Mouse (Mus musculus) c-Kit-positive CD71-positive TER-119-negative erythroid progenitor cells, embryonic 14.5 days (primary cell): ENCODE results near the gene Plod3.
"Not testable (repeated sequence)": the region's sequence is repeated elsewhere in the genome, so short reads cannot be mapped to it uniquely, and the experiment has no call there.

Experiments
- DNase-seq: peaks from one replicate; pipeline ENCODE4 v3.0.0-alpha.2; 2013; ENCODE audit warnings: low read depth

Gene Plod3

DNA sequence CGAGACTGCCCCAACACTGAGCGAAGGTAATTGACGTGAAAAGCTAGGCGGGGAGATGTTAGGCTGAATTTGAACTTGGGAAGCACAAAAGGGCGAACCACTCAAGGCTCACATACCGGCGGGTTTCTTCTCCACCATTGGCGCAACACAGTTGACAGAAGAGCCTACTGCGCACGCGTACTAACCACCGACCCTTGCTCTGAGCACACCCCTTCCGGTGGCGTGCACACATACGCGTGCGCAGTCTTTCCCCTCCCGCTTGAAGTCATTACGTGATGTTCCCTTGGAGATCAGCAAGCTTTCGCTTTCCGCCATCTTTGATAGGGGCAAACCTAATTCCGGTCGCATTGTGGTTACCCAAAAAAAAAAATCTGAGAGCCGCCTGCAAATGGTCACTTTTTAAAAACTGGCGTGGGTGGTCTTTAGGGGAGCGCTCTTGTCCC is at the start of gene Plod3:
TSS of gene Plod3 (plus strand) at position 325 of the 443 bp plus-strand sequence.
- DNase-seq = peak; percentile 99

DNA sequence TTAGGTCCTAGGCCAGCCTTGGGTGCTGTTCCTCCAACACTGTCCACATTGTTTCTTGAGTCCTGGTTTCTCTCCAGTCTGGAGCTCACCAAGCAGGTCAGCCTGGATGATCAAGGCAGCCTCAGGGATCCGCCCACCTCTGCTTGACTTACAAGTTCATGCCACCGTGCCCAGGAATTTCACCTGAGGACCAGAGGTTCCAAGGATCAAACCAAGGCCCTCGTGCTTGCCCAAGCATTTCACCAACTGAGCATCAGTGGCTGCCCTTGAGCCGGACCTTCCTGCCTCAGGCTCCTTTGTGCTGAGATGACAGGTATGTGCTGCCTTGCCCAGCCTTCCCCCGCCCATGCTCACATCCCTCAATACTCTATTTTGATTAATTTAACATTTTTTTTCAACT is 49.2 kb upstream of the Plod3 start:
- no peak for DNase-seq

DNA sequence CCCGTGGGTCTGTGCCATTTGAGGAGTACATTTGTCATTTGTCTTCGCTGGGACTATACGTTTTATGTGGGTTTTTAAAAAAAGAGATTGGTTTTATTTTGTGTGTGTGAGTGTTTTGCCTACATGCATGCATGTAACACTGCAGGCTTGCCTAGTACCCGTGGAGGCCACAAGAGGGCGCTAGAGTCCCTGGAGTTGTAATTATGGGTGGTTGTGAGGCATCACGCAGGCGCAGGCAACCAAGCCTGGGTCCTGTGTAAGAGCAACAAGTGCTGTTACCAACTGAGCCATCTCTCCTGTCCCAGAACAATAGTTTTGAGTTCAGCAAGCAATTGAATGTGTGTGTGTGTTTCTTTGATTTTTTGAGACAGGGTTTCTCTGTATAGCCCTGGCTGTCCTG is 47.5 kb upstream of the Plod3 start:
- DNase-seq = no peak

DNA sequence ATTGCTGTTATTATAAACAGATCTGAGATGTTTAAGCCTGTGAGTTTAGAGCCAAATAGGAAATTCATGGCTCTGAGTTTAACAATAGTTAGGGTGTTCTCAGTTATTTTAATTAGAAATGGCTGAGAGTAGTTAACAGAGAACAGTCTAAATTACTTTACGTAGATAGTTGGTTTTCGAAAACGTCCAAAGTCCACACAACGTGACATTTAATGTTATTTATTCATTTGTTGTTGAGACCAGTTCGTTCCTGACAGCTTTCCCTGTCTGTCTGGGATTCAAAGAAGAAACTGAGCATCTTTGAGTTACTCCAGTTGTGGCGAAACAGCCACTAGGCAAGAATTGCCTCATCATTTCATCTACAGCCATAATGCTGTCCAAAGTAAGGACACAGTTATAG is 46.8 kb upstream of the Plod3 start:
- not testable (repeated sequence) for DNase-seq

DNA sequence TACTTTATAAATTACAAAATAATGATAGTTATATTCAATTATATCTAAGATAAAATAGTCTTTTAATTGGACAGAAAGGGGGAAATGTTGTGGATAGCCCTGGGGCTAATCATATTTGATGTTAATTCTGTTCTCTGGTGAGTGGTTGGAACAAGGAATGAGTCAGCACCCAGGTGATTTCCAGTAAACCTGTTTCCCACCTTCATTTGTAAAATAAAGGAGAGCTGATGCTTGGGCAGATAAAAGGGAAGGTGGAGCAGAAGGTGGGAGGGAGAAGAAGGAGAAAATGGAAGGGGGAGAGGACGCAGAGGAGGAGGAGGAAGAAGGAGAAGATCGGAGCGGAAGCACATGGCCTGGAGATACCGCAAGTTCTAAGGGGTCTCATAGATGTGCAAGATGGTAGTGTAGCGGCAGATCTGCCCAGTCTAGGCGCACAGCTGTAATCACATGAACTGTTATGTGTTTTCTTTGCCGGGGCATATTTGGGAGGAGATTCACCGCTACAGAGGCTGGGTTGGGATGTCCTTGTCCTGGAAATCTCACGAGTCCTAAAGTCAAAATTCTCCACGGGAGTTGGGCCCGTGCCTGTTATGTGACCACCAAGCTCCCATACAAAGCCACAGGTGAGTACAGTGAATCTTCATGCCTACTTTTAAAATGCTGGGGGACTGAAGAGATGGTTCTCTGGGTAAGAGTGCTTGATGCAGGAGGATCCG is 45.8 kb upstream of the Plod3 start:
- DNase-seq = no peak

DNA sequence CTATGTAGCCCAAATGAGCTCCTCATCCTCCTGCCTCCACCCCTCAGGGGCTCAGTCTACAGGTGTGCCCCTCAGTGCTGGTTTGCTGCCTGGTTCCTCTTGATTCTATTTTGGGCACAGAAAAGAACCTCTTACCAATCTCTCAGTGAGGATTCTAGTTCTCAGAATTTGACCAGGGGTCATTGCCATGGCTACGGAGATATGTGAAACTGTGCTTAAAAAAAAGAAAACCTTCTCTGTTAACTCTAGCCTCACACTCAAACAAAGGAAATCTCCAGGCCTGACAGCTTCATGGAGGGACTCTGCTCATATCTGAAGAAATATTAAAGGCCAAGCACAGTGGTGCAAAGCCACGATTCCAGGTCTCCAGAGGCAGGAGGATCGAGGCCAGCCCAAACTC is 44.0 kb upstream of the Plod3 start:
- DNase-seq = no peak

DNA sequence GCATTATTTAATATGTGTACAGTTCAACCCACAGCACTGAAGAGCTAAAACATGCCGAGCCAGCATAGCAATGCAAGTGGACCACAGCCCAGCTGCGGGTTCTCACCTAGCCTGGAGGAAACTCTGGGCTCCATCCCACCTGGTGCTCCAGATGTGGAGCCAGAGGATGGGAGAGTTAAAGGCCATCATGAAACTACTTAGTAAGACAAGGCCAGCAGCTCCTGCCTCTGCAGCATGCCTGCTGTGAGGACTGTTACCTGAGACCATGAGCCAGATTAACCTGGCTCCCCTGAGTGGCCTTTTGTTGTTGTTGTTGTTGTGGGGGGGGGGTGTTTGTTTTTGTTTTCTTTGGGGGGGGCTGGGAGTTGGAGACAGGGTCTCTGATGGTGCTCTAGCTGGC is 43.4 kb upstream of the Plod3 start:
- no peak for DNase-seq

DNA sequence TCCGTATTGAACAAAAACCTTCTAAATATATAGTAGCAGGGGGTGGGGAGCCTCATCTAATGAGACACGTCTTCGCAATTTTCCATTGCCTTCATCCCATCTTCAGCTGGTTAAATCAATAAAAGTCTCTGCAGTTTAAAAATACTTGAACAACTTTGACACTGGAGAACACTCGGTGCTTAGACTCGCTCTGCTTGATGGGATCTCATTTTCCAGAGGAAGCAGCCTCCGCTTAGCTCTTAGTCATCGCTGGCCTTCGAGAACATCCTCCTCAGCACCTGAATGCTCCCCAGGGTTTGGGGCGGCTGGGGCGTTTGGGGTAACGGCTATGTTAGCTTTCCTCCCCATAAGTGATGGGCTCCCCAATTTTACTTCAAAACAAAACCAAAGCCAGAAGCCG is 41.7 kb upstream of the Plod3 start:
- DNase-seq = no peak

DNA sequence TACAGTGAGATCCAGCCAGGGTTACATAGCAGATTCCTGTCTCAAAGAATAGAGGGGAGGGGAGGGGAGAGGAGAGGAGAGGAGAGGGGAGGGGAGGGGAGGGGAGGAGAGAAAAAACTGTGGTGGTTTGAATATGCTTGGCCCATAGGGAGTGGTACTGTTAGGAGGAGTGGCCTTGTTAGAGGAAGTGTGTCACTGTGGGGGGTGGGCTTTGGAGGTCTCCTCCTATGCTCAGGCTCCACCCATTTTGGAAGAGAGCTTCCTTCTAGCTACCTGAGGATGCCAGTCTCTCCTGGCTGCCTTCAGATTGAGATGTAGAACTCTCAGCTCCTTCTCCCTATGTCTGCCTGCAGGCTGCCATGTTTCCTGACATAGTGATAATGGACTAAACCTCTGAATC is 38.9 kb upstream of the Plod3 start:
- DNase-seq = no peak

DNA sequence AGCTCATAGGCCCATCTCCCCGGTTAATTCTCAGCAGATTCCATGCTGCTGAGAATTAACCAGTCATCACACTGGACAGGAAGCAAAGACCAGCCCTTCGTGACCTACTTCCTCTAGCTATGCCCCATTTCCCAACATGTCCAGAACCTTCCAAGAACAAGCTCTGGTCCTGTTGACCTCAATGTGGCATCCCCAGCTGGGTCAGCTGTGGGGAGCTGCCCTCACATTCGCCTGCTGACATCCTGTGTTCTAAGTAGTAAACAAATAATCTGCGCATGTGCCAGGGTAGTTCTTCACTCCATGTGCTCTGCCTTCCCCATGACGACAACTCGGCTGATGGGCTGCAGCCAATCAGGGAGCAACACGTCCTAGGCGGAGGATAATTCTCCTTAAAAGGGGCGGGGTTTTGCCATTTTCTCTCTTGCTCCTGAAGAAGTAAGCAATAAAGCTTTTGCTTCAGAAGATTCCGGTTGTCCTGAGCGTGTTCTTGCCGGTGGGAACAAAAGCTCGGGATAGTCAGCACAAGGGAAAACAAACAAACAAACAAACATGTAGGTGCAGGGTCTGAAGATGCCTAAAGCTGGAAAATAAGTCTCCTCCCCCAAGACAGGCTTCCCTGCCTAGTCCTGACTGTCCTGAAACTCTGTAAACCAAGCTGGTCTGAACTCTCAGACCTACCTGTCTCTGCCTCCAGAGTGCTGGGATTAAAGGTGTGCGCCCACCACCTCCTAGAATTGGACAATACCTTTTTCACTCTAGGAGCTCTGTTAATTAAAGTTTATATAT is 37.1 kb upstream of the Plod3 start:
- not testable (repeated sequence) for DNase-seq

DNA sequence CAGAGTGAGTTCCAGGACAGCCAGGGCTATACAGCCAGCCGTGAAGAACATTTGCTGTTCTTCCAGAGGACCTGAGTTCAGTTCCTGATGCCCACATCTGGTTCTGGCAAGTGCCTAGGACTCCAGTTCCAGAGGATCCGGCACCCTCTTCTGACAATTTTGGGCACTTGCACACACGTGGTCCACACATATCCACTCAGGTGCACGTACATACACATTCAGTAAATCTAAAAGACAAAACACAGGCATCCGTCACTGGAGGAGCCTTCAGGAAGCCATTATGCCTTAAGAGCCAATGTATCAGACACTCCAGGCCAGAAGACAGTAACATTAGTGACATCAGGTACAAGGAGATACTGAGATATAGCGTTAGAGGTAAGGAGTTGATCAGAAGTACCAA is 36.3 kb upstream of the Plod3 start:
- no peak for DNase-seq

DNA sequence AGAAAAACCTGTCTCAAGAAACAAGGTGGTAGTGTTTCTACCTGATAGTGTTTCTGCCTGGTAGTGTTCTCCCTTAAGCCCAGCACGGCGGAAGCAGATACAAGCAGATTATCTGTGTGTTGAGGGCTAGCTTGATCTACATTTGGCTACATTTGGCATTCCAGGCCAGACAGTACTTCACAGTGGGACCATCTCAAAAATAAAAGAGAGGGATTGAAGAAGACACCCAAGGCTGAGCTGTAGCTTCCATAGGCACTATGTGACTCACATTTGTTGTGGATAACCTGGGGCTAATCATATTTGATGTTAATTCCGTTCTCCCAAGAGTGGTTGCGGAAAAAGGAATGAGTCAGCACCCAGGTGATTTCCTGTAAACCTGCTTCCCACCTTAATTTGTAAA is 34.7 kb upstream of the Plod3 start:
- DNase-seq = no peak

DNA sequence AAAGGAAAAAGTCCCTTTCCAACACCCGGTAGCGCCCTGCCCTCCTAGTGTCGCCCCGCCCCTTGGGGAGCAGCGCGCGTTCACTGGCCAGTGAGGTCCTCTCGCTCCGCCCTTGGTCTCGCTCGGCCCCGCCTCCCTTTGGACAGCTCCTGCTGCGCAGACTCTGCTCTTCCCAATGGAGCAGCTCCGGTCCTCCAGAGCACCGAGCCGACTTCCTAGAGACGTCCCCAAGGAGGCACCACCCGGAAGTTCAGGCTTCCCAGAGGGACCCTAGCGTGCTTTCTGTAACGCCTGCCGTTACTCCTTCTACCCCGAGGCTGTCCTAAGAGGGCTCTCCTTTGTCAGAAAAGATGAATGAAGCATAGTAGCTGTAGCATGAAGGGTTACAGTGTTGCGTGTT is 33.8 kb upstream of the Plod3 start, which contains the start of gene Fis1:
TSS of gene Fis1 (plus strand) at position 261 of the 400 bp plus-strand sequence.
- DNase-seq = peak; percentile 95

DNA sequence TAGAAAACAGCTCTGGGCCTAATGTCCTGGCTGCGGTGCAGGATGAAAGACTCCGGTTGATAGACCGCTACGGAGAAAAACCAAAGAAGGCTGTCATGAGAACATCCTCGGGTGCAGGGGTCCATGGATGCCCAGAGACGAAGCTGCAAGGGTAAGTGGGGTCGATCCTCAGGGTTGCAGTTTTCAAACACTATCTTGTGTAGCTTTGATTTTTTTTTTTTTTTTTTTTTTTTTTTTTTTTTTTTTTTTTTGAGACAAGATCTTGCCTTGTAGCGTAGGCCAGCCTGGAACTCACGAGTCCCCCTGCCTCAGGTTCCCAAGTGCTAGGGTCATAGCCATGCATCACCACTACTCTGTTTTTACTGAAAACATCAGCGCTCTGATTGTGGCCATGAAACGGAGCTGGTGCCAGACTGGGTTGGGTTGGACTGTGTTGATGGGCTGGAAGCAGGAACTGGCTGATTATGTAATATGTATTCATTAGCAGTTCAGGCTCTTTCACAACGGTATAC is 33.3 kb upstream of the Plod3 start:
- DNase-seq = no peak

DNA sequence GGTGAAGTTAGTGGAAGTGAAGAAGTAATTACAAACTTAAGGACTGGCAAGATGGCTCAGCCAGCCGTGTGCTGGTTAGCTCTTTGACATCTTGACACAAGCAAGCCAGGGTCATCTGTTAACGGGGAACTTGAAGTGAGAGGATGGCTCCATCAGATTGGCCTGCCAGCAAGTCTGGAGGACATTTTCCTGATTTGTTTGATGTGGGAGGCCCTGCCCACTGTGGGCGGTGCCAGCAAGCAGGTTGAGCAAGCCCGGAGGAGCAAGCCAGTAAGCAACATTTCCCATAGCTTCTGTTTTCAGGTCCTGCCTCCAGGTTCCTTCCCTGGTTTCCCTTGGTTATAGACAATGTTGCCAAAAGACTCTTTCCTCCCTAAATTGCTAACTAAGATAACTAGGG is 31.2 kb upstream of the Plod3 start:
- no peak for DNase-seq

DNA sequence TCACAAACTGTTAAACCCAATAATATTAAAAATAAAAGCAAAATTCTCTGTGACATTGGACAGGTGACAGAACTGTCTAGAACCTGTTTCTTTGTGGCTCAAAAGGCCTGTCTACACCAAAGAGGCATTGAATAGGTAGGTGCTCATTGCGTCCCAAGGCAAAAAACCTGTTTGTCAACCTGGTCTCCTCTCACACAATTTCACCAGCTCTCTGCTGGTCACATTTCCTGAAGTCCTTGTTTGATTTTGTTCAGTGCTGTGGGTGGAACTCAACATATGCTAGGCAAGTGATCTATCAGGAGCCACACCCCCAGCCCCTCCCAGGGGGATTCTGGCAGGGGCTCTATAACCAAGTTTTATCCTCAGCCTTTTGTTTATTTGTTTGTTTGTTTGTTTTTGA is 29.6 kb upstream of the Plod3 start:
- no peak for DNase-seq

DNA sequence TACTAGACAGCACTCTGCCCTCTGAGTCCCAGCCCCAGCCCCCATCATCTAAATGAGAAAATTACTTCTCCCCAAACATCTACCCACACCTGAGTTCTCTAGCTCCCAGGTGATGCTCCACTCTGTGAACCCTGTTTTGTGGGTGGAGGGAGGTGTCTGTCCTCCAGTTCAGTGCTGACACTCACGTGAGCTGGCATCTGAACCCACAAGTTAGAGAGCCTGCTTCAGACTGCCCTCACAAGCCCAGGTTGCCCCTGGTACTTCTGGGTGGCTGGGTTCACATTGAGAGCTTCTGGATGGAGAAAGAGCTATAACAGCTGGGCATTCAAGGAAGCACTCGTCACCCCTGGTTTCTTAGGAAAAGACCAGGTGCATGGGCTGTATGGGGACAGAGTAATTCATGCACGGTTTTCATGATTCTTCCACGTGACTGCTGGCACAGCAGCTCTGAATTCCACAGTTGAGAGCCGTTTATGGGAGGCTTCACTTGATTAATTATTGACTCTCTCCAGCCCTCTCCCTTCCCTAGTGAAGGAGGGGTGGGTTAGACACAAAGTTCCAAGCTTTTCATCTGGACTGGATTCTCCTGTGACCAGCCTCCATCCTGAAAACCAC is 27.7 kb upstream of the Plod3 start:
- no peak for DNase-seq

DNA sequence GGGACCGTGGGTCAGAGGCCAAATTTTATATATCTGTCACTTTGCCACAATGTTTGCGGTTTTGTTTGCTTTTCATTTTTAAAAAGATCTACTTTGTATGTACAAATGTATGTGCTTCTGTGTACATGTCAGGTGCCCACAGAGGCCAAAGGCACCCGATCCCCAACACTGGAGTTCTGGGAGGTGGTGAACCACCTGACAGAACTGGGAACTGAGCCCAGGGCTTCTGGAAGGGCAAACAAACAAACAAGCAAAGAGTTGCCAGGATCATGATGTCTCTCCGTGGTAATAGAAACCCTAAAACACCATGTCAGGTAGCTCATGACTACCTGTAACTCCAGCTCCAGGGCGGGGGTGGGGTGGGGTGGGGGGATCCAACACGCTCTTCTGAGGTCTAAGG is 26.8 kb upstream of the Plod3 start:
- DNase-seq = no peak

DNA sequence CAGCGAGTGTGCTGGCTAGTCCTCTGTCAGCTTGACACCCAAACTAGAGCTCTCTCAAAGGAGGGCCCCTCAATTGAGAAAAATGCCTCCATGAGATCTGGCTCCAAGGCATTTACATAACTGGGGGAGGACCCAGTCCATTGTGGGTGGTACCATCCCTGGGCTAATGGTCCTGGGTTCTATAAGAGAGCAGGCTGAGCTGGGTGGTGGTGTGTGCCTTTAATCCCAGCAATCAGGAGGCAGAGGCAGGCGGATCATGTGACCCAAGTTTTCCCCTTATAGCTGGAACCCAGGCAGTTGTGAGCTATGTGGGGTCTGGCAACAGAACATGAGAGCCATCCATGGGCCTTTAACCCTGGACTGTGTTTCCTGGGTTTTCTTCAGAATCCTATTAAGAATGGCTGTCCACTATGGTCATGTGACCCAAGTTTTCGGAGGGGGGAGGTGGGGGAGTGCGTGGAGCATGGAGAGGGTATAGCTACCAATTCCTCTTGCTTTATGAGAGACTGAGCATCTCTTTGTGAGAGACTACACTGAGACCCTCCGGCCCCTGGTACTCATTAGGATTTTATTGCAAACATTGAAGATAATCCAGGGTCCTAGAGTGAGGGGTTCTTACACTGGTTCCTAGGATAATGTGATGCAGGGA is 25.4 kb upstream of the Plod3 start:
- no peak for DNase-seq

DNA sequence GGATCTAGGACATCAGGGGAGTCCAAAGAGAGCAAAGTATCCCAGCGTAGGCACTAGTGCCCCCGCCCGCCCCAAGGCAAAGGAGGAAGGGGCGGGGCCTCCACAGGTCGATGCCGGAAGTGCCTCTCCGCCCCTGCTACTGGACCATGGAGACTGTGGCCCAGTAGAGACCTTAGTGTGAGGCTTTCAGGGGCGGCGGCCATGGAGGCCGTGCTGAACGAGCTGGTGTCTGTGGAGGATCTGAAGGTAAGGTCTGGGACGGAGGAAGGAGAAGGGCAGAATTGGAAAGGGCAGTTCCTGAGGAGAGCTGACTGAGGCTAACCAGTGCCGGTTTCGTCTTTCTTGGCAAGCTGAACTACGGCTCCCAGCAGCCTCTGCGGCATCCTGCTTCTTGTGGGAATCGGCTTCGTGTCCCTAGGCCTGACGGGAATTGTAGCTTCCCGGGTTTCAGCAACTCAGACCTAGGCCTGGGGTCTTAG is 24.8 kb upstream of the Plod3 start:
- DNase-seq = peak; percentile 78

DNA sequence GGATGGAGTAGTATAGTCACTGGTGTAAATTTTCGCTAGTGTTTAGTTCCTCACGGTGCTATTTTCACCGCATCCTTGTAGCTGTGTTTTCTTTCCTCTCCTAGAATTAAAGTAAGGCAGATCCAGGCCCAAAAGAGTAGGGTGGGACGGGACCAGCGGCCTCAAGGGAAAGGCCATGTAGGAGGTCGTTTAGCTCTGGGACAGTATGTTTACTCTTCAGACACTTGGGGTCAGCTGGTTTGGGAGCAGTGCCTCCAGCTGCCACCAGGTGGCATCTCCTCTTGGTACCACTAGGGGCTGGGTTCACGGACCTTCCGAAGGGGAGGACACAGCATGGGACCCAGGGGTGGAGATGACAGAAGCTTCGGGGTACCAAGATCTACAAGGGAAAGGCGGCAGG is 24.3 kb upstream of the Plod3 start:
- DNase-seq = peak; percentile 71

DNA sequence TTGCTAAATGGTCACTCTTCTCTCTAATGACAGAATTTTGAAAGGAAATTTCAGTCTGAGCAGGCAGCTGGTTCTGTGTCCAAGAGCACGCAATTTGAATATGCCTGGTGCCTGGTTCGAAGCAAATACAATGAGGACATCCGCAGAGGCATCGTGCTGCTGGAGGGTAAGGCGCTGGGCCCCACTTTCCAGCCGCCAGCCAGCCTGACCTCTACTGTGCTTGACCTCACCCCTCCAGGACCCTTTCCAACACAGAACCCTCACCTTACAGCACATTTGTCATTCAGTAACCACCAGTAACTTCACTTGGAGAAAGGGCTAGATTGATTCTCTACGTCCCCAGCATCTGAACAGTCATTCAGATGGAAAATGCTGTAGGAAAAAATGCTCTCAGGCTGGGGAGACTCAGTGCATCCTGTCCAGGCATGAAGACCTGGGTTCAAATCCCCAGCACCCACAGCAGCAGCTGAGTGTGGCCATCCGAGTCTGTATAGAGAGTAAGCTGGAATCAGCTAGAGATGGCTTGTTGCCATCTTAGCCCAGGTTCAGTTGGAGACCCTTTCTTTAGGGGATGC is 23.8 kb upstream of the Plod3 start:
- DNase-seq = no peak
